In genomic region chr13:80224110-80224509, GRCm38 (mm10) we compare ENCODE assay signal across 19 mouse cellular contexts.
"Had no signal": no experiment of that assay in that cellular context is flagged by ENCODE, and none has a peak within 500 bp of the region (broad histone marks: within the 10 kb centered on the region; RNA-seq: fewer than 3 reads in every experiment).

No protein-coding gene starts in this region.

- H3K27me3 ChIP-seq: midbrain, embryonic 12.5 days; neural tube, embryonic 13.5 days; neural tube, embryonic 15.5 days had no signal

- H3K4me1 ChIP-seq: midbrain, embryonic 10.5 days; midbrain, embryonic 12.5 days; neural tube, embryonic 13.5 days; neural tube, embryonic 15.5 days had no signal

- ATAC-seq: midbrain, embryonic 16.5 days had no signal

- H3K9me3 ChIP-seq: midbrain, embryonic 10.5 days; midbrain, embryonic 12.5 days; neural tube, embryonic 13.5 days; neural tube, embryonic 15.5 days had no signal

- H3K36me3 ChIP-seq: midbrain, embryonic 10.5 days; midbrain, embryonic 12.5 days; neural tube, embryonic 13.5 days; neural tube, embryonic 15.5 days had no signal

- H3K4me2 ChIP-seq: lung, embryonic 14.5 days; midbrain, embryonic 12.5 days; neural tube, embryonic 13.5 days; neural tube, embryonic 15.5 days had no signal

- H3K4me3 ChIP-seq: midbrain, embryonic 10.5 days; midbrain, embryonic 12.5 days; myocyte; neural tube, embryonic 13.5 days; neural tube, embryonic 15.5 days had no signal

- DNase-seq: lung, adult 18-20 months; lung, embryonic 14.5 days; lung, postnatal 10 days; lung, postnatal 4 days; midbrain, embryonic 14.5 days; retina, postnatal 1 day; right cerebral cortex, adult 18-20 months; right cerebral cortex, postnatal 25 days; right cerebral cortex, postnatal 4 days; spleen, adult 18-20 months; thymus, adult 18-20 months; thymus, postnatal 14 days; thymus, postnatal 36 days had no signal

- H3K9ac ChIP-seq: lung, embryonic 14.5 days; midbrain, embryonic 12.5 days; neural tube, embryonic 13.5 days; neural tube, embryonic 15.5 days had no signal

- H3K27ac ChIP-seq: midbrain, embryonic 10.5 days; midbrain, embryonic 12.5 days; neural tube, embryonic 13.5 days; neural tube, embryonic 15.5 days had no signal
